Mouse (Mus musculus): Measurements from ENCODE around the gene Prlhr. TPM values are rescaled to one million over a fixed set of nuclear protein-coding genes. Genes with fewer than 3 reads are reported as not detected.

The Prlhr gene
- not detected in 2 replicates for polyA plus RNA-seq (2014; fragmentation: Nextera tagmentation; extraction: Ambion mirVana)

- Histone ChIP-seq H3K9me3 (ENCODE audit: control insufficient read depth, low read length) (no peaks in the 10 kb centered on the region), H3K4me3 (ENCODE audit: low read depth, low read length) (peak within 1 kb of the TSS; percentile 32), H3K4me2 (peak within 1 kb of the TSS; percentile 61), H3K9ac (ENCODE audit: low read length) (peak within 1 kb of the TSS; percentile 20), H3K27me3 (ENCODE audit: control insufficient read depth, insufficient read depth, low read length) (peaks cover 36% of the 10 kb centered on the region), H3K27ac (ENCODE audit: low read depth, low read length) (no peak within 1 kb of the TSS), H3K36me3 (ENCODE audit: control insufficient read depth, insufficient read depth, low read length) (no peaks in the 10 kb centered on the region), H3K4me1 (ENCODE audit: control insufficient read depth, insufficient read depth, low read length) (peaks cover 13% of the 10 kb centered on the region)
- ATAC-seq (ENCODE audit: low FRiP score) (0 out of 2 replicates have a peak, but pooled peaks have one; percentile 24), DNase-seq (ENCODE audit: low spot score, missing footprints) (peak; percentile 86)
- 3% methylated on average over 17 of the region's 17 CpGs for WGBS
Observed at GRCm38 (mm10) chr19:60468254-60468762, at the start of gene Prlhr. Gene Prlhr, minus strand, starts transcription at chr19:60468304.

- H3K4me3 ChIP-seq (ENCODE audit: low read depth, low read length) = no peak overlapping the region
- H3K9ac ChIP-seq (ENCODE audit: low read length) = no peak overlapping the region
- no peaks in the 10 kb centered on the region for H3K27me3 ChIP-seq (ENCODE audit: control insufficient read depth, insufficient read depth, low read length)
- no peaks in the 10 kb centered on the region for H3K9me3 ChIP-seq (ENCODE audit: control insufficient read depth, low read length)
- H3K27ac ChIP-seq (ENCODE audit: low read depth, low read length) = no peak overlapping the region
- no peaks in the 10 kb centered on the region for H3K4me1 ChIP-seq (ENCODE audit: control insufficient read depth, insufficient read depth, low read length)
- ATAC-seq (ENCODE audit: low FRiP score) (no peak), DNase-seq (ENCODE audit: low spot score, missing footprints) (no peak)
- no peaks in the 10 kb centered on the region for H3K36me3 ChIP-seq (ENCODE audit: control insufficient read depth, insufficient read depth, low read length)
- WGBS = 69% methylated on average over 2 of the region's 2 CpGs
- H3K4me2 ChIP-seq = no peak overlapping the region
Observed at GRCm38 (mm10) chr19:60515064-60515463, 47.0 kb upstream of the Prlhr start.

GRCm38 (mm10) chr19:60513431-60513830, 45.3 kb upstream of the Prlhr start:
- Histone ChIP-seq H3K36me3 (ENCODE audit: control insufficient read depth, insufficient read depth, low read length) (no peaks in the 10 kb centered on the region), H3K4me3 (ENCODE audit: low read depth, low read length) (no peak overlapping the region), H3K4me1 (ENCODE audit: control insufficient read depth, insufficient read depth, low read length) (no peaks in the 10 kb centered on the region), H3K9ac (ENCODE audit: low read length) (no peak overlapping the region), H3K4me2 (no peak overlapping the region), H3K27me3 (ENCODE audit: control insufficient read depth, insufficient read depth, low read length) (no peaks in the 10 kb centered on the region), H3K27ac (ENCODE audit: low read depth, low read length) (no peak overlapping the region), H3K9me3 (ENCODE audit: control insufficient read depth, low read length) (no peaks in the 10 kb centered on the region)
- no peak for DNase-seq (ENCODE audit: low spot score, missing footprints)
- no peak for ATAC-seq (ENCODE audit: low FRiP score)
- WGBS = 58% methylated on average over 3 of the region's 3 CpGs

- Histone ChIP-seq H3K9me3 (ENCODE audit: control insufficient read depth, low read length) (no peaks in the 10 kb centered on the region), H3K4me2 (no peak overlapping the region), H3K9ac (ENCODE audit: low read length) (no peak overlapping the region), H3K4me3 (ENCODE audit: low read depth, low read length) (no peak overlapping the region), H3K27ac (ENCODE audit: low read depth, low read length) (no peak overlapping the region), H3K27me3 (ENCODE audit: control insufficient read depth, insufficient read depth, low read length) (no peaks in the 10 kb centered on the region), H3K4me1 (ENCODE audit: control insufficient read depth, insufficient read depth, low read length) (no peaks in the 10 kb centered on the region), H3K36me3 (ENCODE audit: control insufficient read depth, insufficient read depth, low read length) (no peaks in the 10 kb centered on the region)
- no peak for DNase-seq (ENCODE audit: low spot score, missing footprints)
- no peak for ATAC-seq (ENCODE audit: low FRiP score)
Observed at GRCm38 (mm10) chr19:60500209-60500608, 32.1 kb upstream of the Prlhr start.

- WGBS = 79% methylated on average over 4 of the region's 4 CpGs
- no peak overlapping the region for H3K4me3 ChIP-seq (ENCODE audit: low read depth, low read length)
- no peak overlapping the region for H3K27ac ChIP-seq (ENCODE audit: low read depth, low read length)
- H3K36me3 ChIP-seq (ENCODE audit: control insufficient read depth, insufficient read depth, low read length) = no peaks in the 10 kb centered on the region
- DNase-seq (ENCODE audit: low spot score, missing footprints) (no peak), ATAC-seq (ENCODE audit: low FRiP score) (no peak)
- no peaks in the 10 kb centered on the region for H3K27me3 ChIP-seq (ENCODE audit: control insufficient read depth, insufficient read depth, low read length)
- no peak overlapping the region for H3K4me2 ChIP-seq
- H3K4me1 ChIP-seq (ENCODE audit: control insufficient read depth, insufficient read depth, low read length) = no peaks in the 10 kb centered on the region
- no peak overlapping the region for H3K9ac ChIP-seq (ENCODE audit: low read length)
- H3K9me3 ChIP-seq (ENCODE audit: control insufficient read depth, low read length) = no peaks in the 10 kb centered on the region
Observed at GRCm38 (mm10) chr19:60497171-60497570, 29.1 kb upstream of the Prlhr start.

GRCm38 (mm10) chr19:60495772-60496171, 27.7 kb upstream of the Prlhr start:
- Histone ChIP-seq H3K36me3 (ENCODE audit: control insufficient read depth, insufficient read depth, low read length) (no peaks in the 10 kb centered on the region), H3K9me3 (ENCODE audit: control insufficient read depth, low read length) (no peaks in the 10 kb centered on the region), H3K4me3 (ENCODE audit: low read depth, low read length) (no peak overlapping the region), H3K9ac (ENCODE audit: low read length) (no peak overlapping the region), H3K27me3 (ENCODE audit: control insufficient read depth, insufficient read depth, low read length) (no peaks in the 10 kb centered on the region), H3K4me1 (ENCODE audit: control insufficient read depth, insufficient read depth, low read length) (no peaks in the 10 kb centered on the region), H3K27ac (ENCODE audit: low read depth, low read length) (no peak overlapping the region), H3K4me2 (no peak overlapping the region)
- ATAC-seq (ENCODE audit: low FRiP score) (no peak), DNase-seq (ENCODE audit: low spot score, missing footprints) (no peak)
- 67% methylated on average over 3 of the region's 3 CpGs for WGBS

- no peak for ATAC-seq (ENCODE audit: low FRiP score)
- no peak overlapping the region for H3K27ac ChIP-seq (ENCODE audit: low read depth, low read length)
- H3K4me3 ChIP-seq (ENCODE audit: low read depth, low read length) = no peak overlapping the region
- no peak for DNase-seq (ENCODE audit: low spot score, missing footprints)
- no peak overlapping the region for H3K9ac ChIP-seq (ENCODE audit: low read length)
- H3K9me3 ChIP-seq (ENCODE audit: control insufficient read depth, low read length) = no peaks in the 10 kb centered on the region
- H3K4me1 ChIP-seq (ENCODE audit: control insufficient read depth, insufficient read depth, low read length) = no peaks in the 10 kb centered on the region
- H3K36me3 ChIP-seq (ENCODE audit: control insufficient read depth, insufficient read depth, low read length) = no peaks in the 10 kb centered on the region
- WGBS = 89% methylated on average over 1 of the region's 1 CpGs
- H3K4me2 ChIP-seq = no peak overlapping the region
- H3K27me3 ChIP-seq (ENCODE audit: control insufficient read depth, insufficient read depth, low read length) = no peaks in the 10 kb centered on the region
Observed at GRCm38 (mm10) chr19:60489566-60489965, 21.5 kb upstream of the Prlhr start.

GRCm38 (mm10) chr19:60485261-60485660, 17.2 kb upstream of the Prlhr start:
- H3K9ac ChIP-seq (ENCODE audit: low read length) = no peak overlapping the region
- H3K27ac ChIP-seq (ENCODE audit: low read depth, low read length) = no peak overlapping the region
- H3K4me3 ChIP-seq (ENCODE audit: low read depth, low read length) = no peak overlapping the region
- no peak overlapping the region for H3K4me2 ChIP-seq
- no peak for ATAC-seq (ENCODE audit: low FRiP score)
- H3K4me1 ChIP-seq (ENCODE audit: control insufficient read depth, insufficient read depth, low read length) = no peaks in the 10 kb centered on the region
- H3K27me3 ChIP-seq (ENCODE audit: control insufficient read depth, insufficient read depth, low read length) = no peaks in the 10 kb centered on the region
- no peak for DNase-seq (ENCODE audit: low spot score, missing footprints)
- no peaks in the 10 kb centered on the region for H3K9me3 ChIP-seq (ENCODE audit: control insufficient read depth, low read length)
- no peaks in the 10 kb centered on the region for H3K36me3 ChIP-seq (ENCODE audit: control insufficient read depth, insufficient read depth, low read length)

- ATAC-seq (ENCODE audit: low FRiP score) = no peak
- WGBS = 52% methylated on average over 1 of the region's 1 CpGs
Observed at GRCm38 (mm10) chr19:60478859-60479258, 10.8 kb upstream of the Prlhr start.

More at GRCm38 (mm10) chr19:60478859-60479258, 10.8 kb upstream of the Prlhr start:
- H3K27me3 ChIP-seq (ENCODE audit: control insufficient read depth, insufficient read depth, low read length) = no peaks in the 10 kb centered on the region
- H3K4me3 ChIP-seq (ENCODE audit: low read depth, low read length) = no peak overlapping the region
- no peaks in the 10 kb centered on the region for H3K9me3 ChIP-seq (ENCODE audit: control insufficient read depth, low read length)
- no peak for DNase-seq (ENCODE audit: low spot score, missing footprints)
- H3K4me2 ChIP-seq = no peak overlapping the region
- no peak overlapping the region for H3K27ac ChIP-seq (ENCODE audit: low read depth, low read length)
- H3K36me3 ChIP-seq (ENCODE audit: control insufficient read depth, insufficient read depth, low read length) = no peaks in the 10 kb centered on the region
- no peaks in the 10 kb centered on the region for H3K4me1 ChIP-seq (ENCODE audit: control insufficient read depth, insufficient read depth, low read length)
- no peak overlapping the region for H3K9ac ChIP-seq (ENCODE audit: low read length)

All from midbrain, embryonic 11.5 days (tissue).